Mouse (Mus musculus) erythroblast, embryonic 14.5 days (primary cell): Measurements from ENCODE around the gene Arpin. TPM values are rescaled to one million over a fixed set of nuclear protein-coding genes. Genes with fewer than 3 reads are reported as not detected.

Experiments
- H3K27me3 ChIP-seq: 2 replicates; pipeline ENCODE4 v1.6.1; 2012; ENCODE audit warnings: inconsistent platforms; ENCODE audit not compliant: control insufficient read depth
- H3K36me3 ChIP-seq: 2 replicates; pipeline ENCODE4 v1.6.1; 2012; ENCODE audit warnings: mild to moderate bottlenecking, inconsistent platforms; ENCODE audit not compliant: control insufficient read depth
- H3K4me1 ChIP-seq: 2 replicates; pipeline ENCODE4 v1.6.1; 2012; ENCODE audit warnings: inconsistent platforms; ENCODE audit not compliant: control insufficient read depth
- H3K4me3 ChIP-seq: replicated peaks from 2 replicates; pipeline ENCODE3; 2012; ENCODE audit warnings: moderate library complexity, mild to moderate bottlenecking, inconsistent platforms
- H3K9me3 ChIP-seq: 2 replicates; pipeline ENCODE4 v1.6.1; 2012; ENCODE audit warnings: low read length, inconsistent platforms, mixed read lengths; ENCODE audit not compliant: control insufficient read depth
- GATA1 ChIP-seq: IDR thresholded peaks from 2 replicates; pipeline ENCODE4 v1.6.1; 2012; ENCODE audit warnings: low read length, inconsistent platforms, mixed read lengths
- TAL1 ChIP-seq: IDR thresholded peaks from 3 replicates; pipeline ENCODE4 v1.6.1; 2012; ENCODE audit warnings: low read length, inconsistent platforms, mixed read lengths
- polyA plus RNA-seq: library from polyadenylated mRNA; stranded (reverse); fragments of >175 nt; gene quantifications from 2 replicates; pipeline ENCODE4 v1.2.3, GENCODE M21; 2012

Arpin gene
- polyA plus RNA-seq, 1 experiment = not detected

DNA sequence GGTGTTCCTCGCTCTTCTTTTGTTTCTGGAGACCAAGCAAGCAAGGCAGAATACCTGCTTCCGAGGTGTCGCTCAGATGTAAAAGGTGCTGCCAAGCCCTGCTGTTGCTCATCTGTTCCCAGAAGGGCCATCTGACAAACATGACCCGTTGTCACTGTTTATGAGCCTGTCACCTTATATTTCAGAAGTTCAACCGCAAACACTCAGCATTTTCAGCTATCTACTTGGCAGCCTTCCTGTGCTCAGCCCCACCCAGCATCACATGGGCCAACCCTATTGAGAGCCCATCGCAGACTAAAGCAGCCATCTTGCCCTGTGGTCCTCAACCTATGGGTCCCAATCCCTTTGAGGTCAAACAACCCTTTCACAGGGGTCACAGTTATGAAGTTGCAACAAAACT is 34.4 kb downstream of the Arpin start:
- Histone ChIP-seq H3K4me1 (peaks cover 24% of the 10 kb centered on the region), H3K9me3 (no peaks in the 10 kb centered on the region), H3K36me3 (peaks cover 18% of the 10 kb centered on the region), H3K27me3 (no peaks in the 10 kb centered on the region), H3K4me3 (no peak overlapping the region)
- TF ChIP-seq TAL1 (no peak), GATA1 (no peak)

DNA sequence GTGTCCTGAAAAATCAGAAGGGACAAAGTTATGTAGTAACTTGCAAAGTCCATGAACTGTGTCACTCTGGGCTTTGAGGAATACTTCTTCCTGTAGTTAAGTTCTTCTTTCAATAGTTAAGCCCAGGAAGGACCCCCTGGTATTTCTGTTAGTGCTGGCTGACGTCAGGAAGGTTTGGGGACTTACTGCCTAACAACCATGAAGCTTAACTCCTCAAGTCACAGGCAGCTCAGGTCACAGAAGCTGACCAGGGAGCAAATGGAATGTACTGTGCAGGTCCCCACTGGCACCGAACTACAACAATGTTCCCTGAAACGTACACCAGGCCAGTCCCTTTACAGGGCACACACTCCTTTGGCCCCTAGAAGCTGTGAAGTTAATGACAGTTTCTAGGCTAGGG is 39.9 kb downstream of the Arpin start:
- Histone ChIP-seq H3K36me3 (peaks cover 16% of the 10 kb centered on the region), H3K27me3 (no peaks in the 10 kb centered on the region), H3K4me1 (no peaks in the 10 kb centered on the region), H3K9me3 (no peaks in the 10 kb centered on the region), H3K4me3 (no peak overlapping the region)
- no peak for TF ChIP-seq GATA1
- no peak for TF ChIP-seq TAL1

DNA sequence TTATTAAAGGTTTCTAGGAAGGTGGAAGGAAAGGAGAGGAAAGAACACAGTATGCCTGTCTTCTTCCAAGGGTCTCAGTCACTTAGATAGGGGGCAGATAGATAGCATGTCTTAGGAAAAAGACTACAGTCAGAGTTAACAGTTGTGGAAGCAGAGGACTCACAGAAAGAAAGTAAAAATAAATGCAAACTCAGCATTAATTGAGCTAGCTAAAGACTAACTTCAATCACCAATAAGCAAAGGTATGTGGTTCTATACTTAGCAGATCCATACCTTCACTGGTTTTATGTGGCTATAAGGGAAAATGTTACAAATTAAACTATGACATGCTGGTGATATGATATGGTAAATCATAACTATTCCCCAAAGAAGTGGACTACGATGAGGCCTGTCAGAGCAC is 40.4 kb downstream of the Arpin start:
- no peaks in the 10 kb centered on the region for H3K9me3 ChIP-seq
- peaks cover 16% of the 10 kb centered on the region for H3K36me3 ChIP-seq
- no peak overlapping the region for H3K4me3 ChIP-seq
- H3K27me3 ChIP-seq = no peaks in the 10 kb centered on the region
- H3K4me1 ChIP-seq = no peaks in the 10 kb centered on the region
- no peak for TF ChIP-seq GATA1
- no peak for TF ChIP-seq TAL1

DNA sequence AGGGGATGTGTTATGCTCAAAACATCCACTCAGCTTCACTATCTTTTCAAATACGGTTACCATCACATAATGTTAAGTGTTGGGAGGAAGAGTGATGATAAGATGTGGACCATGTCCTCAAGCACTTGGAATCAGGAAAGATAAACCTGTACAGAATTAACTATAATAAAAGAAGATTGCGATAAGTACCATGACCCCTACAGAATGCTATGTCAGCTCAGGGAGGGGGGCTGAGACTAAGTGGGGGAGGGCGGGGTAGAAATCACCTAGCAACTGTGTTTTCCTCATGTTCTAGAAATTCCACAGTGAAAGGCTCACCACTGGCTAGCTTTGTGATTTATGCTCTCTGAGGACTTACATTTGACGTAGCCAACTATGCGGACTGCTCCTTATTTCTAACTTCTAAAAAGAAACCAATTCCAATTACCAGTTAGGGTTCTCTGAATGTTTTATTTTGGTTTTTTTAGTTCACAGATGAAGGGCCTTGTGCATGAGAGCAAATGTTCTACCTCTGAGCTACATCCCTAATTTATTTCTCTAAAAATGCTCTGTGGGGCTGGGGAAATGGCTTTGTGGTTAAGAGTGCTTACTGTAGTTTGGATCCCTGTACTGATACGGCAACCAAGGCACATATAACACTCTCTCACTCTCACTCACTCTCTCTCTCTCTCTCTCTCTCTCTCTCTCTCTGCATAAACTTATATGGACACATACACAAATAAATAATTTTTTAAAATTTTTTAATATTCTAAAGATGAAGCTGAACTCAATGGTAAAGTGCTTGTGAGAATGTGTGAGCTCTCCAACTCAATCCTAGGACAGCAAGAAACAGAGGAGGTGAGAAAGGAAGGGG is 42.4 kb downstream of the Arpin start:
- TF ChIP-seq GATA1 = no peak
- TF ChIP-seq TAL1 = no peak
- Histone ChIP-seq H3K4me3 (no peak overlapping the region), H3K36me3 (peaks cover 11% of the 10 kb centered on the region), H3K4me1 (no peaks in the 10 kb centered on the region), H3K9me3 (no peaks in the 10 kb centered on the region), H3K27me3 (no peaks in the 10 kb centered on the region)

DNA sequence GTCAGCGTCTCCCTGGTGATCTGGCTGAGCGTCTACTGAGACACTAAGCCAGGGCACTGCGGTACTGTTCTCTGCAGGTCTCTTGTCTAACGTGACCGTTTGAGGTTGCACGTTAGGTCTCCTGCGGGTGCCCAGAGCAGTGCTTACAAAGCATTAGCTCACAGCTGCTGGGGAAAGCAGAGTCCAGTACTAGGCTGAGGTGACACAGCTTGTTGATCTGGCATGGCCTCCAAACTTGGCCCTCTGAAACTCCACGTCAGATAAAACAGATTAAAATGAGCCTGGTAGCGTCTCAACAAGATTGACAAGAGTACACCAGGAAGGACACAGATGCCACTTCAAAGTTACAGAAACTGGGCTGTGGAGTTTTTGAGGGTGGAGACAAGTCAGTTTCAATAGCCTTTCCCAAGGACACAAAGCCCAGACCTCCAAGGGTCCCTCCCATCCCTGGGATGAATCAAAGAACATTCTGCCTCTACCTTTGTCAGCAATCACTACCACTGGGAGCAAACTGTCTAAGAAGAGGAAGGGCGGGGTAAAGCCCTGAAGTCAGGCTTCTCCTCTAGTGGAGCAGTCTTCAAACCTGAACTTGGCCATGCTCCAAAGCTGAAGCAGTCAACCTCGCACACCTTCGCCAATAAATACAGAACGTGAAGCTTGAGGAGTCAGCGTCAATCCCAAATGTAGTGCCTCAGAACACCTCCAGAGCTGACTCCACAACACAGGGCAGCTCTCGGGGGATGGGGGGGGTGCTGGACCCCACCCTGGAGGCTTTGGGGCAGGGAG is 44.5 kb downstream of the Arpin start:
- Histone ChIP-seq H3K4me3 (no peak overlapping the region), H3K27me3 (no peaks in the 10 kb centered on the region), H3K36me3 (peaks cover 9% of the 10 kb centered on the region), H3K4me1 (no peaks in the 10 kb centered on the region), H3K9me3 (no peaks in the 10 kb centered on the region)
- TF ChIP-seq GATA1 (no peak), TAL1 (no peak)

DNA sequence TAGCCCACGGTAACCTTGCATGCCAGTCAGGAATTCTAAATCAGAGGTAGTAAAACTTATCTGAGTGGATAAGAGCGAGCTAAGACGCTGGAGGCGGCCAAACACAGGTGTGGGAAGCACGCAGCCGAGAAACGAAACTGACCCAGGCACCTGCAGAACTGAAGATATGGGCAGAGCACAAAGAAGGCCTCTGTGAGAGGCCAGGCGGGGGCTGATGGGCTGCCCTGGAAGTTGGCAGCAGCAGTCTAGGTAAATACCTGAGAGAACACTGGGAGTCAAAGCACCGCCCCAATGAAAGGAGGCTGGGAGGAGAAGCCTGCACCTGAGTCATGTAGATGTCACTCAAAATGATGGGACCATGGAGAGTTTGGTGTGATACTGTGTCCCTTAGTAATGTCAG is 46.6 kb downstream of the Arpin start:
- no peaks in the 10 kb centered on the region for H3K27me3 ChIP-seq
- no peaks in the 10 kb centered on the region for H3K9me3 ChIP-seq
- TF ChIP-seq TAL1 (no peak), GATA1 (no peak)
- peaks cover 13% of the 10 kb centered on the region for H3K36me3 ChIP-seq
- no peak overlapping the region for H3K4me3 ChIP-seq
- H3K4me1 ChIP-seq = no peaks in the 10 kb centered on the region

DNA sequence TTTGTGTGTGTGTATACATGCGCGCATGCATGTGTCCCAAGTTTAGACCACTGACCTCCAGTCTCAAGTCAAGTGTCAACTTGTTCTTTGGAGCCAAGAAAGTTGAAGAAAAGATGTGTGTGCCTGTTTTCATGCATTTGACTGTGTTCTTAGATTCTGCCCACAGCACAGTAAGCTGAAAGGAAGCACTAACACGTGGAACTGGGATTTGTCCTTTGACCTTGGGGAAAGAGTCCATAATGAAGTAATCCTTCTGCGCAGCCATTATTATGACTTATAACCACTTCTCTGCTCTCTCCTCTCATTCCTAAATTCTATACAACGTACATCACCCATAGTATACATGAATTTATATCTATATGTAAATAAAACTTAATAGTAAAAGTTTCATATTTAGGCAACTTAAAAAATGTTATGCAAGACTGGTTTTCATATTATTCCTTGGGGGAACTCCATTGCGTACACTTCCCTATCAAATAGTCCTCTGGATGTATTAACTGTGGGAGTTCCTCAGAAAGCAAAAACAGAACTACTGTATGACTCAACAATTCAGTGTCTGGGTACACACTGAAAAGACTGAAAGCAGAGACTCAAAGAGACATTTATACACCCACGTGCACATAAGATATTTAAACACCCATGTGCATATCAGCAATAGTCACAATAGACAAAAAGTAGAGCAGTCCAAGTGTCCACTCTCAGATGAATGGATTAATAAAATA is 51.4 kb downstream of the Arpin start:
- TF ChIP-seq TAL1 = no peak
- TF ChIP-seq GATA1 = no peak
- H3K36me3 ChIP-seq = peaks cover 32% of the 10 kb centered on the region
- no peak overlapping the region for H3K4me3 ChIP-seq
- no peaks in the 10 kb centered on the region for H3K4me1 ChIP-seq
- no peaks in the 10 kb centered on the region for H3K27me3 ChIP-seq
- H3K9me3 ChIP-seq = no peaks in the 10 kb centered on the region

DNA sequence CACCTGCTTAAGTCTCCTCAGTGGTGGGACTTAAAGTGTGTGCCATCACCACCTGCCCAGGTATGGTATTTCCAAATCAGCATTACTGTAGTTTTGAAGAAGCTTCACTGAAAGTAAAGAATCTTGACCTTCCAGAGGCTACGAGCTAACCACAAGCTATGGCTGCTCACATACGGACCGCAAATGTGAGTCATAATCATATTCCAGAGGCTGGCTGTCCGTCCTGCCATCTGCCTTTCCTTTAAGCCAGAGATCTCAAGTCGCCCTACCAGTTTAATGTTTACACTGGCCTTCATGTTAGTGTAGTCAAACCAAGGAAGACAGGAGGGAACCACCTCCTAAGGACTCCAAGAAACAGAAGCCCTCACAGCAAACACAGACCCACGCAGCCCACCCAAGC is 53.3 kb downstream of the Arpin start:
- TF ChIP-seq GATA1 = no peak
- no peak for TF ChIP-seq TAL1
- Histone ChIP-seq H3K27me3 (no peaks in the 10 kb centered on the region), H3K4me1 (no peaks in the 10 kb centered on the region), H3K36me3 (peaks cover 29% of the 10 kb centered on the region), H3K4me3 (no peak overlapping the region), H3K9me3 (no peaks in the 10 kb centered on the region)

DNA sequence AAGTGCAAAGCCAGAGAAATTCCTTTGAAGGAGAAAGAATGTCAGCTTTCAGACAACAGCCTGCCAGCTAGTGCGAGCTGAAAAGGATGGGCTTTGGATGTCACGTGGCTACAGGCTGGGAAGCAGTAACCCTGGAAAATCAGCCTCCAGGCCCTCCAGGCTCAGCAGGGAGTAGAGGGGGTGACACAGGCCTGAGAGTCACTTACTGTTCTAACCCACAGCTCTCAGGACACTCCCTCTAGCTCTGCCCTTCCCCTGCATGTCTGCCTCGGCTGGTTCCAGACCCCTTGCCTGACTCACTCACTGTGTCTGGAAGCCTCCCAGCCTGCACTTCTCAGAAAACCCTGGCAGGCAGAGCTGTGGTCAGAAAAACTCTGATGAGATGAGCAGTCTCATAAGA is 54.2 kb downstream of the Arpin start:
- peaks cover 29% of the 10 kb centered on the region for H3K36me3 ChIP-seq
- TF ChIP-seq TAL1 = no peak
- TF ChIP-seq GATA1 = no peak
- no peaks in the 10 kb centered on the region for H3K9me3 ChIP-seq
- no peak overlapping the region for H3K4me3 ChIP-seq
- no peaks in the 10 kb centered on the region for H3K4me1 ChIP-seq
- H3K27me3 ChIP-seq = no peaks in the 10 kb centered on the region
